Mouse (Mus musculus) Muller cell, postnatal 12 days (primary cell): ENCODE results near the gene H2-D1.
"Not testable (repeated sequence)": the region's sequence is repeated elsewhere in the genome, so short reads cannot be mapped to it uniquely, and the experiment has no call there.

ENCODE experiments used
- DNase-seq: peaks from one replicate; pipeline ENCODE4 v3.0.0-alpha.2; 2015; ENCODE audit errors: inconsistent ontology term

The H2-D1 gene

DNA sequence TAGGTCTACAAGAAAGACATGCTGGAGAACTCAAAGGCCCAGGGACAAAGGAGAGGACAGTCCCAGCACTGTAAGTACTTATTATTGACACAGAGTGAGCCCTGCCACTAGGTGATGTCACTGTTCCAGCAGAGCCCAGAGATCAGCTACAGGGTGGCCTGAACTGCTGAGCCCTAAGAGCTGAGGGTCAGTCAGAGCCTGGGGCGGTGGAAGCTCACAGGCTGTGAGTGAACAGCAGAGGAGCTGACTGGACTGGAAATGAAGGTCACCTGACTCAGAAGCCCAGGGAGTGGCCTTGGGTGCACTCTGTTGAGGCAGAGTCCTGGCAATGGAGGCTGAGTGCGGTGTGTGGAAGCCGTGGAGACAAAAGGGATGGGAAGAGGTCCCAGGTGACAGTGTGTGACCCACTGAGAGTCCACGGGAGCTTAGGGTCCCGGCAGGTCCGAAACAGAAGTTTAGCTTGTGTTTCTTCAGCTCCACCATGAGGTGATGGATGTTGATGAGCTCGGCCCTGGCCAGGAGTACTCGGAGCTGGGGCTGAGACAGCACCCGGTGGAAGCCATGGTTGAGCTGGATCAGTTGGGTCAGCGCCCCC lies 41.3 kb downstream of the H2-D1 start:
- no peak for DNase-seq

DNA sequence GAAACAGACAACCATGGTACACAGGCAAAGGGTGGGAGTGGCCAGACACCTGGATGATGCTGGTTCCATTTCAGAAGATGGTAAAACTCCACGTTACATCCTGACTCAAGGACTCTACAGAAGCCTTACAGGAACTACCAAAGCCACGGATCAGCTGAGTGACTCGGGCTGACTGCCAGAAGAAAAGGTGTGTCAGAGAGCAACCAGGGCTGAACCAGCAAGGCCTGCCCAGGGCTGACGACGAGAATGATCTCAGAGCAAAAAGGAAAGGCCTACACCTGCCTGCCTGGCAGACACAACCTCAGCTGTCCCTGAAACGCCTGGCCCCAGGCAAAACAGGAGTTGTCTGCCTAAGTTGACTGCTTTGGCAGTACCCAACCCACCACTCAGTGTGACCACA lies 41.9 kb downstream of the H2-D1 start:
- DNase-seq: no peak

DNA sequence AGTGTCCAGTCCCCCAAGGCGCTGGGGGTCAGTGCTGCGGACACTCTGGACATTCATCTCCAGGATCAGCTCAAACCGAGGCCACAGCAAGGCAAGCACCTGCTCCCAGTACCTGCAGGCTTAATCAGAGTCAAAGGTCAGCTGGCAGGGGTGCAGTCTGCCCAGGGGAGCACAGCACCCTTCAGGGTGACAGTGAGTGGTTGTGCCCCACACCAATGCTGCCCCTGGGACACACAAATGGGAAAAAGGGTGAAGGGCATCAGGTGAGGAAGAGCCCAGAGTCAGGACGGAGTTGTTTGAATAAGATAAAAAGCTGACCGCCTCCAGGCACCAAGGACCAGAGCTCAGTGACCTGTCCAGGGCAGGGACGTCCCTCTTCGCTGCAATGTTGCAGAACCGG lies 42.4 kb downstream of the H2-D1 start:
- DNase-seq: not testable (repeated sequence)
